Mouse (Mus musculus) midbrain, embryonic 13.5 days (tissue): ENCODE measurements around the gene Npb. TPM values are rescaled to one million over a fixed set of nuclear protein-coding genes. Genes with fewer than 3 reads are reported as not detected.

Experiments used
- ATAC-seq: fragments of 200-750 bp; cut with Nextera tagmentation; 2 replicates; pipeline ENCODE4 v1.8.0; 2017; ENCODE audit warnings: mild to moderate bottlenecking, moderate TSS enrichment, moderate library complexity
- H3K27ac ChIP-seq: fragments of 300-500 bp; sonication (generic); 2 replicates; pipeline ENCODE4 v1.5.1; 2015; ENCODE audit warnings: inconsistent platforms, mild to moderate bottlenecking, moderate library complexity
- H3K27me3 ChIP-seq: fragments of 300-500 bp; sonication (generic); 2 replicates; pipeline ENCODE4 v1.6.1; 2015; ENCODE audit warnings: mild to moderate bottlenecking, inconsistent platforms
- H3K36me3 ChIP-seq: fragments of 300-500 bp; sonication (generic); 2 replicates; pipeline ENCODE4 v1.6.1; 2015; ENCODE audit warnings: mild to moderate bottlenecking, inconsistent platforms
- H3K4me1 ChIP-seq: fragments of 300-500 bp; sonication (generic); replicated peaks from 2 replicates; pipeline ENCODE4 v1.6.1; 2015; ENCODE audit warnings: inconsistent platforms
- H3K4me2 ChIP-seq: fragments of 300-500 bp; sonication (generic); replicated peaks from 2 replicates; pipeline ENCODE4 v1.6.1; 2015; ENCODE audit warnings: moderate library complexity, mild to moderate bottlenecking, inconsistent platforms
- H3K4me3 ChIP-seq: fragments of 300-500 bp; sonication (generic); replicated peaks from 2 replicates; pipeline ENCODE4 v1.5.1; 2015; ENCODE audit warnings: mild to moderate bottlenecking, inconsistent platforms
- H3K9ac ChIP-seq: fragments of 300-500 bp; sonication (generic); replicated peaks from 2 replicates; pipeline ENCODE4 v1.6.1; 2015; ENCODE audit warnings: mild to moderate bottlenecking, inconsistent platforms
- H3K9me3 ChIP-seq: fragments of 300-500 bp; sonication (generic); 2 replicates; pipeline ENCODE4 v1.6.1; 2016; ENCODE audit warnings: mild to moderate bottlenecking, inconsistent platforms
- WGBS: fragments of 180-500 bp; shearing (Covaris S2); methylation state at CpG from one replicate; pipeline ENCODE4 v1.1.7; 2015; 5-methylcytosine and 5-hydroxymethylcytosine counted together
- polyA plus RNA-seq: library from polyadenylated mRNA; unstranded; fragments of >200 nt; fragmentation: Nextera tagmentation; extraction: Ambion mirVana; gene quantifications from 2 replicates; pipeline ENCODE4 v1.2.1, GENCODE M21; 2015

Npb gene
- polyA plus RNA-seq, 1 experiment from 2014 or later, result 0.54 TPM

DNA sequence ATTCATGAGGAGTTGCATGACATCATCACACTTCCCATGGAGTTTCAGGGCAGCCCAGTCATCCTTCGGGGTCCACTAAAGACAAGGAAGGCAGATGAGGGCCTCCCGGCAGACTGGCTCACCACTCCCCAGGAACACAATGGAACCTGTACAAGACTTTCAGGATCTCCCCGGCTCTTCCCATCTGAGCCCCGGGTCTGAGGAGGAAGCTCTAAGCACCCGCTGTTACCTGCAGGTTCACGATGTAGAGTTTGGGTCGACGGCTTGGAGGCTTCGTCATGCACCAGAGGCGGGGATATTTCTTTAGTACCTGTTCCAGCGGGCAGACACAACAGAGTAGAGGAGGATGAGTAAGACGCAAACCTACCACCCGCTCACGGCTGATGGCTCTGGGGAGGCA is 11.9 kb downstream of the Npb start:
- Histone ChIP-seq H3K27me3 (no peaks in the 10 kb centered on the region), H3K36me3 (peaks cover 51% of the 10 kb centered on the region), H3K4me1 (peaks cover 36% of the 10 kb centered on the region), H3K9me3 (no peaks in the 10 kb centered on the region), H3K9ac (no peak overlapping the region), H3K4me3 (no peak overlapping the region), H3K27ac (no peak overlapping the region), H3K4me2 (no peak overlapping the region)
- WGBS, result 91% methylated on average over 14 of the region's 14 CpGs
- ATAC-seq, result no peak

DNA sequence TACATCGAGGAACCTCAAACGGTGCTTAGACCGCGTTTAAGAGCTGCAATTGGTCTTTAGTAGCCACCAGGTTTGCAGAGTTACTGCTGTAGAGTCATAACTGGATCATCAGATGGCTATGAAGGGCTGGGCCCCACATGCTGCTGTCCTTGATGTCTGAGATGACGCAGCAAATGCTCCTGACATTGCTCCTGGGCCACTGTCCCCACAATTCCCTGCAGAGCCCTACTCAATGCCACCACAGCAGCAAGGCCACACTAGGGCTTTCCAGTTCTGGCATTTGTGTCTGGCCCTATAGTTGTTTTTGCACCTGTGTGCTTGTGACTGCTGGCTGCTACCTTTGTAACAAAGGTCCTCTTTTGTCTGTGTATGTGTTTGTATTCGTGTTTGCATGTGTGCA is 14.5 kb downstream of the Npb start:
- no peak for ATAC-seq
- Histone ChIP-seq H3K27ac (no peak overlapping the region), H3K4me1 (peaks cover 21% of the 10 kb centered on the region), H3K9me3 (no peaks in the 10 kb centered on the region), H3K36me3 (peaks cover 64% of the 10 kb centered on the region), H3K9ac (no peak overlapping the region), H3K4me2 (no peak overlapping the region), H3K27me3 (no peaks in the 10 kb centered on the region), H3K4me3 (0 out of 2 replicates have a peak overlapping the region, but pooled peaks have one; percentile 99)
- WGBS, result 93% methylated on average over 6 of the region's 6 CpGs

DNA sequence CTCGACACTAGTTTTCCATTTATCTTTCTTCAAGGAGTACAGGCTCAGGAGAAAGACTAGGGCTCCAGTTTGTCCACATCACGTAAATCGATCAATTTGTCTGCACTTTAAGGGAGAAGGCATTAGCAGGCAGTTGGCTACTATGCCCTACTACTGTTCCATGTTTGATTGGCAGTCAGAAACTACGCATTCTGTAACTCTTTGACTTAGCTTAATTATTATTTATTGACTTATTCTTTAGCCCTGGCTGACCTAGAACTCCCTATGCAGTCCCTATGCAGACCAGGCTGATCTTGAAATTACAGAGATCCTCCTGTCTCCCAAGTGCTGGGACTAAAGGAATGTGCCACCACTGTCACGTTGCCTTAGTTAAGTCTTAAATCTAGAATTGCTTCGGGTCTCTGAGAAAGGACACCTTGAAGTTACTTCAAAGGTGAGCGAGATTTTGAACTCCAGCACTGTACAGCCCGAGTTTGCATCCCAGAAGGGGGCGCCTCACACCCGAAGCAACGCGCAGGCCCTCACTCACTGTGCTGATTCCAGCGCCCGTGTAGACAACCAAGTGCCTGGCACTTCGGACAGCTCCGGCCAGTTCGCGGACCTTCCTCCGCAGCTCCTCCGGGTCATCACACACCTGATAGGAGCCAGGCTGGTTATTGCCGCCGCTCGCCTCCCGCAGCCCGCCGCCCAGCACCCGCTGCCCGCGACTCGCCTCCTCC is 15.8 kb downstream of the Npb start:
- peak overlapping the region; percentile 99 for H3K4me3 ChIP-seq
- H3K27me3 ChIP-seq, result no peaks in the 10 kb centered on the region
- peak overlapping the region; percentile 88 for H3K9ac ChIP-seq
- H3K27ac ChIP-seq, result peak overlapping the region; percentile 87
- H3K9me3 ChIP-seq, result no peaks in the 10 kb centered on the region
- 14% methylated on average over 29 of the region's 30 CpGs for WGBS
- peaks cover 21% of the 10 kb centered on the region for H3K4me1 ChIP-seq
- ATAC-seq, result peak; percentile 59
- peak overlapping the region; percentile 99 for H3K4me2 ChIP-seq
- peaks cover 61% of the 10 kb centered on the region for H3K36me3 ChIP-seq

DNA sequence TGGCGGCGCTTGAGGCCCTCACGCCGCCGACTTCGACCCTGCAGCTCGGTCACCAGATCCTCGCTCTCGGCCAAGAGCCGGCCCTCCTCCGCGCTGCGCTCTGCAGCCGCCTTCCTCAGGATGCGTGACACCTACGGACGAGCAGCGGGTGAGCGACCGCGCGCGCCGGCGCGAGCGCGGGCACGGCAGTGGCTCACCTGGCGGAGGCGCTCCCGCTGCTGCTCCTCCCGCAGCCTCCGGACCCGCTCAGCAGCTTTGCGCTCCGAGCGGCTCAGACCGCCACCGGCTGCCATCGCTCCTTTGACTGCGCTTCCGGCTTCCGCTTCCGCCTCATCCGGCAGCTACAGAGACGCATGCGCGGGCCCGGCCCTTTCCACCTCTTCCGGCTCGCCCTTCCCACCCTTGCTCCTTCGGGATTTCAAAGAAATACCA is 16.4 kb downstream of the Npb start:
- H3K27ac ChIP-seq, result peak overlapping the region; percentile 87
- H3K4me1 ChIP-seq, result peaks cover 26% of the 10 kb centered on the region
- H3K27me3 ChIP-seq, result no peaks in the 10 kb centered on the region
- peak overlapping the region; percentile 88 for H3K9ac ChIP-seq
- peak; percentile 87 for ATAC-seq
- H3K4me2 ChIP-seq, result peak overlapping the region; percentile 99
- peaks cover 61% of the 10 kb centered on the region for H3K36me3 ChIP-seq
- no peaks in the 10 kb centered on the region for H3K9me3 ChIP-seq
- H3K4me3 ChIP-seq, result peak overlapping the region; percentile 99
- WGBS, result under 1% methylated on average over 52 of the region's 53 CpGs

DNA sequence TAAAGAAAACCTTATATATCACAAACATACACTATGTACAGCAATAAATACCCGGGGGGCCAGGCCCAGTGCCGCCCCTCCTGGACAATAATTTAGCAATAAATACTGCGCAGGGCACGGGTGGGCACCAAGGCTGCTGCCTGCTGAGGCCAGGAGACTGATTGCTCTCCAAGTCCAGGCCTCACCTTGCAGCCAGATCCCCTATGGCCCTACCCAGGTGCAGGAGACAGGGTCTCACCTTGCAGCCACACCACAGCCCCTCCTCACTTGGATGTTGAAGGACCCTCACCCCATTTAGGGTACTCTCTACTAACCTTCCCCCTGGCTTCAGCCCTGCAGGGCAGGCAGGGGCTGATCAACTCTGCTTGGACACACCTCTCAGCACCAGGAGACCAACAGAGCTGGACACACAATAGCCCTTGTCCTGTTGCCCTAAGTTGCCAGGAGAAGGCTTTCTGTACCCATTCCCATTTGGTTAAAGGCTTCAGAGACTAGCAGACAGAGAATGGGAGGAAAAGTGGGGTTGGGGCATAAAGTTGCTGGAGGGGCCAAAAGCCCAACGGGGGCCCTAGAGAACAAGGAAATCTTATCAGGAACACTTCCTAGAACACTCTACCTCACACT is 17.0 kb downstream of the Npb start, which contains the start of gene Sirt7:
TSS of gene Sirt7 (minus strand) at position 89 of the 624 bp plus-strand sequence.
- H3K36me3 ChIP-seq, result peaks cover 56% of the 10 kb centered on the region

DNA sequence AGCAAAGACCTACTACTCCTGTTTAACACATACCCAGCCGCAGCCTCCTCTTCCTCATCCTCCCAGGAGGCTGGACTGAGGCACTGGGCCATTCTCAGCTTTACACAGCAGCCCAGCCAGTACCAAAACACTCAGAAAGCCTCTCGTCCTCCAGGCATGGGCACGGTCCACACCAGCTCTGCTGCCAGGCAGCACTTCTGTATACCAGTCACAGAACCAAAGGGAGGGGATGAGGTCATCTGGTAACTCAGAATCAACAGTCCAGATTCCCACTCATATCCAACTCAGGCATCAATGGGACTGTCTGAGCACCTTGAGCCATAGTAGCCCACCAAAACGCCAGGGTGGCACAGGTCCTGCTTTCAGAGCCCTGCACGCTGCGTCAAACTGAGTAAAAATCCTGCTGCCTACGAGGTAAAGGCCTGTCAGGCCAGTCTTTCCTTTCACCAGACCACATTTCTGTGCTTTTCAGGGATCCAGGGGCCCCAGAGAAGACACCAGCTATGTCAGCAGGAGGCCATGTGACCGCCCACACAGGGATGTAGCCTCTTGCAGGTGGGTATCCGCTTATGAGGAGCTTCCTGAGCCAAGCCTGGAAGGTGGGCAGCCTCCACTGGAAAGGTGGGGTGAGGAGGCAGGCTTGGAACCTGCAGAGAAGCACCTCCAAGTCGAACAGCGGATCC is 18.6 kb downstream of the Npb start:
- no peaks in the 10 kb centered on the region for H3K9me3 ChIP-seq
- ATAC-seq, result no peak
- no peak overlapping the region; the same call in 1 of the 2 replicates for H3K9ac ChIP-seq
- no peak overlapping the region for H3K27ac ChIP-seq
- peaks cover 40% of the 10 kb centered on the region for H3K36me3 ChIP-seq
- peaks cover 47% of the 10 kb centered on the region for H3K4me1 ChIP-seq
- H3K27me3 ChIP-seq, result no peaks in the 10 kb centered on the region
- no peak overlapping the region for H3K4me2 ChIP-seq
- no peak overlapping the region for H3K4me3 ChIP-seq
- WGBS, result 92% methylated on average over 11 of the region's 11 CpGs

More for the DNA sequence above, 17.0 kb downstream of the Npb start, which contains the start of gene Sirt7:
- Histone ChIP-seq H3K9me3 (no peaks in the 10 kb centered on the region), H3K4me2 (peak within 1 kb of the TSS; percentile 99), H3K27ac (peak within 1 kb of the TSS; percentile 87), H3K27me3 (no peaks in the 10 kb centered on the region), H3K4me3 (peak within 1 kb of the TSS; percentile 99), H3K9ac (peak within 1 kb of the TSS; percentile 88), H3K4me1 (peaks cover 31% of the 10 kb centered on the region)
- WGBS, result 19% methylated on average over 5 of the region's 5 CpGs
- peak; percentile 66 for ATAC-seq

DNA sequence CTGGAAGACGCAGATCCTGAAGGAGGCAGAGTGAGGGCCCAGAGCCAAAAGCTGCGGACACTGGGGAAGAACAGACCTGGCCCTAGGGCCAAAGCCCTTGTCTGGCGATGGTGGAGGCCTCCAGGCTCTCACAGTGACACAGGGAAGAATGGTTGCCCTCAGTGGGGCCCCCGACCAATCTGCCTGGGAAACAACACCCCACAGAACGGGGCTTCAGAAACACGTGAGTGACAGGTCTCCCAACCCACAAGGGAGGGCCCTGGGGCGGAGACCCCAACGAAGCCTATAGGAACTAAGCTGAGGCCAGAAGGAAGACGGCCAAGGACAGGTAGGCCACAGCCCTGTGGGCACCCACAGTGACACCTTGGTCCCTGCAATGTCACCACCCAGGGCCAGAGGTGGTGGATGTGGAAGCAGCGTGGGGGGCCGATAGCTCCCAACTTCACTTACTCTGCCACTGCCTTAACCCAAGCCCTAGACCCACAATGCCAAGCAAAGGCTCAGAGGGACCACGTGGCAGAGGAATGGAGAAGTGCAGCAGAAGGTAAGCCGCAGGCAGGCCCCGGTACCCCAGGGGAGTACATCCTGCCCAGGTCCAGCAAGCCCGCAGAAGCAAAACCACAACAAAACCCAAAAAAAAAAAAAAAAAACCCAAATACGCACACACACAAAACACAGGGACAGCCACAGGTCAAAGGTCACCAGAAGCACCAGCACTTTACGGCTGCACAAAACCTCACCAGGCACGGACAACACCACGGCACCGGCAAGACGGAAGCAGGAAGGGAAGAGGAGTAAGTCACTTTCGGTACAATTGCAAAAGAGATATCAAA is 19.4 kb downstream of the Npb start:
- Histone ChIP-seq H3K4me1 (peaks cover 53% of the 10 kb centered on the region), H3K36me3 (peaks cover 37% of the 10 kb centered on the region), H3K27me3 (no peaks in the 10 kb centered on the region), H3K4me2 (no peak overlapping the region), H3K4me3 (no peak overlapping the region), H3K9ac (no peak overlapping the region), H3K9me3 (no peaks in the 10 kb centered on the region), H3K27ac (no peak overlapping the region)
- no peak for ATAC-seq
- 82% methylated on average over 22 of the region's 22 CpGs for WGBS

DNA sequence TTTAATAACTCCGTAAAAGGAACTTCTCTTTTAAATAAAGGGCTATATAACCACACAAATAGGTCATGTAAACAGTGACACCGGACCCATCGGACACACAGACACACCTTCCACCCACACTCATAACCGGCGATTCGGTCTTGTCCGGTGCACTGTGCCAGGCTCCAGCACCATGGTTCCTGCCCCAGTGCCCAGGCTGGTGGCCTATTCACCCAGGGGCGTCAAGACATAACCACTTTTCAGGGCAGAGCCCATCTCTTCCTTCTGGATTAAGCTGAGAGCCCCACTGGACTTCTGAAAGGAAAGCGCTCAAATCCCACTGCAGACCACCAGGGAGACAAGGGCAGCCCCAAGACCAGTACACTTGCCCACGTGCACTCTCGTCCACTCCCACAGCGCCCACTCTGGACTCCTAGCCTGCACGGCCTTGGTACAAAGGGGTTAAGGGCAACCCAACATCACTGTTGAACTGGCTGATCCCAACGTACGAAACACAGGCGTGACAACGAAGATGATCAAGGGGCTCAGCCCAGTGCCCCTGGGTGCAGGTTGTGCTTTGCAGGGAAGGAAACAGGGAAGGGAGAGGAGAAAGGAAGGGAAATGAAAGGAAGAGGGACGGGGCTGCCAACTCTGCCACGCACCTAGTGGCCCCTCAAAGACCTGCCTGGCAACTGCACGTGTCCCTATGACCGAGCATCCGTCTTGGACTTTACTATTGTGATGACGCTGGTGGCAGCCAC is 20.5 kb downstream of the Npb start:
- ATAC-seq, result no peak
- H3K9me3 ChIP-seq, result no peaks in the 10 kb centered on the region
- no peak overlapping the region for H3K4me3 ChIP-seq
- no peaks in the 10 kb centered on the region for H3K27me3 ChIP-seq
- WGBS, result 94% methylated on average over 23 of the region's 23 CpGs
- no peak overlapping the region for H3K9ac ChIP-seq
- peaks cover 47% of the 10 kb centered on the region for H3K4me1 ChIP-seq
- no peak overlapping the region for H3K27ac ChIP-seq
- H3K4me2 ChIP-seq, result no peak overlapping the region
- H3K36me3 ChIP-seq, result peaks cover 30% of the 10 kb centered on the region

DNA sequence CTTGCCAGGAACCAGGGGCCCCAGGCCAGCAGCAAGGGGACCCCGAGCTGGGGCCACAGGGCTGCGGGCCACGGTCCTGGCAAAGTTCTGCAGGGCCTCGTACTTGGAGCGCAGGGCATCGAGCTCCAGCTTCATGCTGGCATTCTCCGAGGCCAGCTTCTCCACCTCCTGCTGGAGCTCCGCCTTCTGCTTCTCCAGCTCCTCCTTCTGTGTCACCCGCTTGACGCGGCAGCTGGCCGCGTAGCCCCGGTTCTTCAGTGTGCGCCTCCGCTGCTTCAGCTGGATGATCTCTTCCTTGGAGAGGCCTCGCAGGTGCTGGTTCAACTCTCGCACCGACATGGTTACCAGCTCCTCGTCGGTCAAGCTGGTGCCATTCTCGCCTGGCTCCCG is 21.1 kb downstream of the Npb start:
- no peak overlapping the region for H3K4me3 ChIP-seq
- H3K4me1 ChIP-seq, result peaks cover 42% of the 10 kb centered on the region

DNA sequence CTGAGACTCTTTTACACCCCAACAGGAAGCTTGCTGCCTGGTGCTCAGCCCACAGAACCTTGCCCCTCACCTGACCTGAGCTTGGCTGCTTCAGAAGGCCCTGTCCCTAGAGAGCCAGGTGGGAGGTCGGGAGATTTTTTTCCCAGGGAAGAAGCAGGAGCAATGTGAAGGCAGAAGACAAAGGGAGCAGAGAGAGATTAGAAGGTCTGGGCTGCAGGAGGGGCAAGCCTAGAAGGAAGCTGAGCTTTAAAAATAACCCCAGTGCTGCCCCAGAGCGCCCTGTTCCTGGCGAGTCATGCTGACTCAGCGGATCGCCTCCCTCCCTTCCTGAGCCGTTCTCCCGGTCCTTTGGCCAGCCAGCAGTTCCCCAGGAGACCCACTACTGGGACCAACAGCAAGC is 21.6 kb downstream of the Npb start:
- 0 out of 2 replicates have a peak overlapping the region, but pooled peaks have one; percentile 2 for H3K4me3 ChIP-seq
- H3K9ac ChIP-seq, result peak overlapping the region; percentile 57
- peaks cover 30% of the 10 kb centered on the region for H3K36me3 ChIP-seq
- no peaks in the 10 kb centered on the region for H3K27me3 ChIP-seq
- no peak overlapping the region for H3K27ac ChIP-seq
- no peak for ATAC-seq
- H3K4me2 ChIP-seq, result peak overlapping the region; percentile 9; the same call in 1 of the 2 replicates
- no peaks in the 10 kb centered on the region for H3K9me3 ChIP-seq
- WGBS, result 22% methylated on average over 5 of the region's 7 CpGs
- peaks cover 41% of the 10 kb centered on the region for H3K4me1 ChIP-seq

More for the DNA sequence above, 21.1 kb downstream of the Npb start:
- Histone ChIP-seq H3K27ac (no peak overlapping the region), H3K9me3 (no peaks in the 10 kb centered on the region), H3K4me2 (no peak overlapping the region), H3K36me3 (peaks cover 30% of the 10 kb centered on the region), H3K27me3 (no peaks in the 10 kb centered on the region), H3K9ac (peak overlapping the region; percentile 57; the same call in 1 of the 2 replicates)
- 72% methylated on average over 23 of the region's 23 CpGs for whole genome bisulfite sequencing
- ATAC-seq, result no peak

DNA sequence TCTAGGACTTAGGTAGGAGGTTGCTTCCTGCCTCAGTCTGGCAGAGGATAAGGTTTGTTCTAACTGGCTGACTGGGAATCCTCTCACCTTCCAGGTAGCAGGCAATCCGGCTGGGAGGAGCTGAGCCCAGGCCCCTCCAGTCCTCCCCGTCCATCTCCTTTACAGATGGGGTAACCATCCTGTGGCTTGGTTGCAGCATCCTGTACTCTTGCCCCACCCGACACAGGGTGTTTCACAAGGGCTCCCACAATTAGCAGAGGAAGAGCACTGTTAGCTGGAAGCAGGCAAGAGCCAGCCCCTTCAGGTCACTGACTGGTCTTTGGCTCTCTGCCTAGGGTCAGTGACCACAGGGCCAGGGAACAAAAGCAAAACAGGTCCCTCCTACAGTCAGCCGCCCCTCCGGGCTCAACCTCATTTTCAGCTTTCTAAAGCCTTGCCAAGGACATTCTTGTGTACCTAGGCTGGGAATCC is 22.2 kb downstream of the Npb start:
- H3K36me3 ChIP-seq, result peaks cover 30% of the 10 kb centered on the region
- H3K4me1 ChIP-seq, result peaks cover 36% of the 10 kb centered on the region
- H3K27ac ChIP-seq, result no peak overlapping the region
- no peak for ATAC-seq
- H3K27me3 ChIP-seq, result no peaks in the 10 kb centered on the region
- peak overlapping the region; percentile 57 for H3K9ac ChIP-seq
- H3K4me3 ChIP-seq, result peak overlapping the region; percentile 2; the same call in 1 of the 2 replicates
- no peaks in the 10 kb centered on the region for H3K9me3 ChIP-seq
- H3K4me2 ChIP-seq, result peak overlapping the region; percentile 9; the same call in 1 of the 2 replicates
- 29% methylated on average over 5 of the region's 5 CpGs for WGBS
